Mouse (Mus musculus): ENCODE results near the gene Arfrp1. TPM values are rescaled to one million over a fixed set of nuclear protein-coding genes. Genes with fewer than 3 reads are reported as not detected.

The Arfrp1 gene
- polyA plus RNA-seq, 1 experiment from 2014 or later = 60.9 TPM

- Histone ChIP-seq H3K9ac (ENCODE audit: low read length) (peak overlapping the region; percentile 90), H3K36me3 (ENCODE audit: control insufficient read depth, insufficient read depth, low read length) (peaks cover 10% of the 10 kb centered on the region), H3K4me2 (peak overlapping the region; percentile 94), H3K27ac (ENCODE audit: low read depth, low read length) (no peak overlapping the region), H3K4me1 (ENCODE audit: control insufficient read depth, insufficient read depth, low read length) (peaks cover 21% of the 10 kb centered on the region), H3K27me3 (ENCODE audit: control insufficient read depth, insufficient read depth, low read length) (no peaks in the 10 kb centered on the region), H3K4me3 (ENCODE audit: low read depth, low read length) (peak overlapping the region; percentile 88), H3K9me3 (ENCODE audit: control insufficient read depth, low read length) (no peaks in the 10 kb centered on the region)
- peak; percentile 56 for DNase-seq (ENCODE audit: low spot score, missing footprints)
- 83% methylated on average over 3 of the region's 3 CpGs for WGBS
- no peak for ATAC-seq (ENCODE audit: low FRiP score)
These were observed 1.3 kb downstream of the Arfrp1 start for GRCm38 (mm10) chr2:181363946-181364345.

GRCm38 (mm10) chr2:181356780-181357179 lies 8.4 kb downstream of the Arfrp1 start:
- 81% methylated on average over 3 of the region's 3 CpGs for WGBS
- Histone ChIP-seq H3K9ac (ENCODE audit: low read length) (no peak overlapping the region), H3K4me1 (ENCODE audit: control insufficient read depth, insufficient read depth, low read length) (no peaks in the 10 kb centered on the region), H3K4me3 (ENCODE audit: low read depth, low read length) (no peak overlapping the region), H3K9me3 (ENCODE audit: control insufficient read depth, low read length) (no peaks in the 10 kb centered on the region), H3K27me3 (ENCODE audit: control insufficient read depth, insufficient read depth, low read length) (no peaks in the 10 kb centered on the region), H3K36me3 (ENCODE audit: control insufficient read depth, insufficient read depth, low read length) (peaks cover 20% of the 10 kb centered on the region), H3K27ac (ENCODE audit: low read depth, low read length) (no peak overlapping the region), H3K4me2 (no peak overlapping the region)
- ATAC-seq (ENCODE audit: low FRiP score) (no peak), DNase-seq (ENCODE audit: low spot score, missing footprints) (peak; percentile 77)

- H3K27ac ChIP-seq (ENCODE audit: low read depth, low read length) = no peak overlapping the region
- ATAC-seq (ENCODE audit: low FRiP score) (no peak), DNase-seq (ENCODE audit: low spot score, missing footprints) (no peak)
- no peak overlapping the region for H3K4me2 ChIP-seq
- no peak overlapping the region for H3K9ac ChIP-seq (ENCODE audit: low read length)
- no peaks in the 10 kb centered on the region for H3K27me3 ChIP-seq (ENCODE audit: control insufficient read depth, insufficient read depth, low read length)
- H3K36me3 ChIP-seq (ENCODE audit: control insufficient read depth, insufficient read depth, low read length) = peaks cover 31% of the 10 kb centered on the region
- H3K4me3 ChIP-seq (ENCODE audit: low read depth, low read length) = no peak overlapping the region
- 94% methylated on average over 6 of the region's 6 CpGs for WGBS
- no peaks in the 10 kb centered on the region for H3K9me3 ChIP-seq (ENCODE audit: control insufficient read depth, low read length)
- H3K4me1 ChIP-seq (ENCODE audit: control insufficient read depth, insufficient read depth, low read length) = no peaks in the 10 kb centered on the region
These were observed 22.4 kb downstream of the Arfrp1 start for GRCm38 (mm10) chr2:181342766-181343165.

GRCm38 (mm10) chr2:181340426-181340825 lies 24.8 kb downstream of the Arfrp1 start:
- Histone ChIP-seq H3K9ac (ENCODE audit: low read length) (no peak overlapping the region), H3K27me3 (ENCODE audit: control insufficient read depth, insufficient read depth, low read length) (no peaks in the 10 kb centered on the region), H3K9me3 (ENCODE audit: control insufficient read depth, low read length) (no peaks in the 10 kb centered on the region), H3K36me3 (ENCODE audit: control insufficient read depth, insufficient read depth, low read length) (peaks cover 30% of the 10 kb centered on the region), H3K4me1 (ENCODE audit: control insufficient read depth, insufficient read depth, low read length) (no peaks in the 10 kb centered on the region), H3K27ac (ENCODE audit: low read depth, low read length) (no peak overlapping the region), H3K4me2 (no peak overlapping the region), H3K4me3 (ENCODE audit: low read depth, low read length) (no peak overlapping the region)
- DNase-seq (ENCODE audit: low spot score, missing footprints) = no peak
- no peak for ATAC-seq (ENCODE audit: low FRiP score)
- WGBS = 84% methylated on average over 4 of the region's 4 CpGs

- no peaks in the 10 kb centered on the region for H3K9me3 ChIP-seq (ENCODE audit: control insufficient read depth, low read length)
- DNase-seq (ENCODE audit: low spot score, missing footprints) (peak; percentile 95), ATAC-seq (ENCODE audit: low FRiP score) (peak; percentile 54)
- WGBS = 57% methylated on average over 3 of the region's 3 CpGs
- H3K4me3 ChIP-seq (ENCODE audit: low read depth, low read length) = no peak overlapping the region
- H3K4me1 ChIP-seq (ENCODE audit: control insufficient read depth, insufficient read depth, low read length) = no peaks in the 10 kb centered on the region
- no peak overlapping the region for H3K9ac ChIP-seq (ENCODE audit: low read length)
- H3K27me3 ChIP-seq (ENCODE audit: control insufficient read depth, insufficient read depth, low read length) = no peaks in the 10 kb centered on the region
- no peak overlapping the region for H3K27ac ChIP-seq (ENCODE audit: low read depth, low read length)
- H3K36me3 ChIP-seq (ENCODE audit: control insufficient read depth, insufficient read depth, low read length) = peaks cover 14% of the 10 kb centered on the region; the same call in 1 of the 2 replicates
- H3K4me2 ChIP-seq = no peak overlapping the region
These were observed 31.2 kb downstream of the Arfrp1 start for GRCm38 (mm10) chr2:181334023-181334422.

- DNase-seq (ENCODE audit: low spot score, missing footprints) (no peak), ATAC-seq (ENCODE audit: low FRiP score) (no peak)
- no peaks in the 10 kb centered on the region for H3K9me3 ChIP-seq (ENCODE audit: control insufficient read depth, low read length)
- no peak overlapping the region for H3K4me3 ChIP-seq (ENCODE audit: low read depth, low read length)
- no peak overlapping the region for H3K4me2 ChIP-seq
- H3K9ac ChIP-seq (ENCODE audit: low read length) = no peak overlapping the region
- H3K27me3 ChIP-seq (ENCODE audit: control insufficient read depth, insufficient read depth, low read length) = no peaks in the 10 kb centered on the region
- no peak overlapping the region for H3K27ac ChIP-seq (ENCODE audit: low read depth, low read length)
- H3K4me1 ChIP-seq (ENCODE audit: control insufficient read depth, insufficient read depth, low read length) = no peaks in the 10 kb centered on the region
- peaks cover 11% of the 10 kb centered on the region; the same call in 1 of the 2 replicates for H3K36me3 ChIP-seq (ENCODE audit: control insufficient read depth, insufficient read depth, low read length)
These were observed 32.7 kb downstream of the Arfrp1 start for GRCm38 (mm10) chr2:181332542-181332941.

GRCm38 (mm10) chr2:181326098-181326497 lies 39.1 kb downstream of the Arfrp1 start:
- ATAC-seq (ENCODE audit: low FRiP score) = no peak
- Histone ChIP-seq H3K9ac (ENCODE audit: low read length) (no peak overlapping the region), H3K36me3 (ENCODE audit: control insufficient read depth, insufficient read depth, low read length) (peaks cover 18% of the 10 kb centered on the region; the same call in 1 of the 2 replicates), H3K27ac (ENCODE audit: low read depth, low read length) (no peak overlapping the region), H3K4me2 (no peak overlapping the region), H3K9me3 (ENCODE audit: control insufficient read depth, low read length) (no peaks in the 10 kb centered on the region), H3K27me3 (ENCODE audit: control insufficient read depth, insufficient read depth, low read length) (no peaks in the 10 kb centered on the region), H3K4me3 (ENCODE audit: low read depth, low read length) (no peak overlapping the region), H3K4me1 (ENCODE audit: control insufficient read depth, insufficient read depth, low read length) (no peaks in the 10 kb centered on the region)
- DNase-seq (ENCODE audit: low spot score, missing footprints) = no peak
- 90% methylated on average over 2 of the region's 2 CpGs for WGBS

GRCm38 (mm10) chr2:181322136-181322535 lies 43.1 kb downstream of the Arfrp1 start:
- WGBS = 75% methylated on average over 5 of the region's 5 CpGs
- DNase-seq (ENCODE audit: low spot score, missing footprints) (no peak), ATAC-seq (ENCODE audit: low FRiP score) (no peak)
- H3K4me3 ChIP-seq (ENCODE audit: low read depth, low read length) = no peak overlapping the region
- H3K9me3 ChIP-seq (ENCODE audit: control insufficient read depth, low read length) = no peaks in the 10 kb centered on the region
- peaks cover 13% of the 10 kb centered on the region; the same call in 1 of the 2 replicates for H3K36me3 ChIP-seq (ENCODE audit: control insufficient read depth, insufficient read depth, low read length)
- H3K4me2 ChIP-seq = no peak overlapping the region
- H3K4me1 ChIP-seq (ENCODE audit: control insufficient read depth, insufficient read depth, low read length) = peaks cover 9% of the 10 kb centered on the region; the same call in 1 of the 2 replicates
- no peaks in the 10 kb centered on the region for H3K27me3 ChIP-seq (ENCODE audit: control insufficient read depth, insufficient read depth, low read length)
- H3K27ac ChIP-seq (ENCODE audit: low read depth, low read length) = no peak overlapping the region
- no peak overlapping the region for H3K9ac ChIP-seq (ENCODE audit: low read length)

- Histone ChIP-seq H3K36me3 (ENCODE audit: control insufficient read depth, insufficient read depth, low read length) (peaks cover 11% of the 10 kb centered on the region; the same call in 1 of the 2 replicates), H3K4me2 (peak overlapping the region; percentile 68), H3K4me1 (ENCODE audit: control insufficient read depth, insufficient read depth, low read length) (peaks cover 9% of the 10 kb centered on the region; the same call in 1 of the 2 replicates), H3K27ac (ENCODE audit: low read depth, low read length) (no peak overlapping the region), H3K9me3 (ENCODE audit: control insufficient read depth, low read length) (no peaks in the 10 kb centered on the region), H3K27me3 (ENCODE audit: control insufficient read depth, insufficient read depth, low read length) (no peaks in the 10 kb centered on the region), H3K9ac (ENCODE audit: low read length) (peak overlapping the region; percentile 55), H3K4me3 (ENCODE audit: low read depth, low read length) (peak overlapping the region; percentile 51)
- ATAC-seq (ENCODE audit: low FRiP score) = no peak
- DNase-seq (ENCODE audit: low spot score, missing footprints) = no peak
- 16% methylated on average over 7 of the region's 7 CpGs for WGBS
These were observed 45.1 kb downstream of the Arfrp1 start for GRCm38 (mm10) chr2:181320103-181320499.

Data from midbrain, embryonic 11.5 days (tissue).